Comparison of ENCODE assay signal across 20 mouse cellular contexts in the genomic region with DNA sequence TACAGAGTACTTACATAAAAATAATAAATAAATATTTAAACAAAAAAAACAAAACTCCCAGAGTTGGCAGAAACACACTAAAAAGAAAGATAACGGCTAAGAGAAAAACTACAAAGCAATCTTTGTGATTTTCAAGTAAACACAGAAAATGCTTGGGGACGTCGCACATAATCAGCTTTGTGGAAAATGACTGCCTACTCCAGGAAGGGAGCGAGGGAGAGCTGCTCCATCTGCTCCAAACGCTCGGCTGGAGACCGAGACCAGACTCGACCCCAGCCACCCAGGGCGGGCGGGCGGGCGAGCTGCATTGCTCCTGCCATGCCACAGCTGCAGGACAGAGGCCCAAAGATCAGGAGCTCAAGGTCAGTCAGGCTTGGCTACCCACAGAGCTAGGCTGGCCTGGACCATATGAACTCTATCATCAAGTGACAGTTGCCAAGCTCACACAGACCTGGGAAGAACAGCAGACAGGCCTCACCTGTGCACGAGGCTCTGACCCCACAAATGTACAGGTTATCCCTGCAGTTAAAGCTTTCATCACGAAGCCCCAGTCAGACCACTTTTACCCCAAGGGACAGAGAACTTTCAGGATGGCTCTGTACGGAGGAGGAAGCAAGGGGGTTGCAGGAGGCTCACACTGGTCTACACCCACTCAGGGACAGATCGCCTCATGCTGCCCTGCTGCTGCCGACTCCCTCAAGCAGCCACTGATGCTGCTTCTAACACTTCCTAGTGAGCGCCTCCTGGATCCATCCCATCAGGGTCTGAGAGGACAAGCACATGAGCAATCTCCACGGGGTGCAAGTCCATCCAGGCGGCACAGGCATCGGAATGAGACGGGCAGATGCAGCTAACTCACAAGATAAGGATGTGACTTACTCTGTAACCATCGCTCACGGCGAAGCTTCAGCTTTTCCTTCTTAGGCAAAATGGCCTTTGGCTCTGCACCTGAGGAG. TPM values are rescaled to one million over a fixed set of nuclear protein-coding genes. Genes with fewer than 3 reads are reported as not detected.
A peak's percentile ranks its signal among the peaks of the same experiment; 100 is the strongest.
DNase-seq lines count a peak whose midpoint lies in the region; ATAC-seq and TF ChIP-seq lines count a peak whose summit lies in the region.
"Had no signal": no experiment of that assay in that cellular context is flagged by ENCODE, and none has a peak within 500 bp of the region (broad histone marks: within the 10 kb centered on the region; RNA-seq: fewer than 3 reads in every experiment).

No protein-coding gene starts in this region.

- no peak overlapping the region for H3K4me2 ChIP-seq in kidney, embryonic 15.5 days
- H3K4me2 ChIP-seq in liver, embryonic 11.5 days = no peak overlapping the region
- H3K4me2 ChIP-seq: forebrain, embryonic 12.5 days; heart, embryonic 13.5 days; hindbrain, embryonic 14.5 days; intestine, embryonic 15.5 days; liver, embryonic 13.5 days; midbrain, embryonic 13.5 days; neural tube, embryonic 12.5 days had no signal

- H3K36me3 ChIP-seq in kidney, embryonic 15.5 days = peaks cover 69% of the 10 kb centered on the region
- H3K36me3 ChIP-seq in liver, adult 2 months (ENCODE audit: control insufficient read depth, insufficient read depth, low read length) = peaks cover 3% of the 10 kb centered on the region; the same call in 1 of the 2 replicates
- H3K36me3 ChIP-seq in liver, embryonic 11.5 days (ENCODE audit: control insufficient read depth, insufficient read depth, low read length) = peaks cover 30% of the 10 kb centered on the region

- TF ChIP-seq CTCF in cerebellum, adult 2 months (IDR thresholded peaks at IDR 0.05; ENCODE audit: borderline replicate concordance, insufficient read depth, low read depth, low read length) = no peak
- TF ChIP-seq CTCF in liver, adult 2 months (IDR thresholded peaks at IDR 0.05; ENCODE audit: low read depth, low read length) = no peak

- peak; percentile 65 for ATAC-seq in kidney, embryonic 15.5 days (replicated peaks; ENCODE audit: low FRiP score)
- ATAC-seq in liver, embryonic 11.5 days (replicated peaks; ENCODE audit: low FRiP score) = no peak
- ATAC-seq: activated CD4-positive, CD25-positive, alpha-beta regulatory T cell, adult 4 months; intestine, embryonic 15.5 days; midbrain, embryonic 13.5 days had no signal

- H3K9ac ChIP-seq in kidney, embryonic 15.5 days = no peak overlapping the region
- H3K9ac ChIP-seq in liver, adult 2 months (ENCODE audit: low read depth, low read length) = no peak overlapping the region
- H3K9ac ChIP-seq in liver, embryonic 11.5 days (ENCODE audit: low read depth, low read length) = no peak overlapping the region
- H3K9ac ChIP-seq: forebrain, embryonic 12.5 days; heart, embryonic 13.5 days; hindbrain, embryonic 14.5 days; intestine, embryonic 15.5 days; liver, embryonic 13.5 days; midbrain, embryonic 13.5 days; neural tube, embryonic 12.5 days had no signal

- H3K27ac ChIP-seq in cerebellum, adult 2 months (ENCODE audit: insufficient read depth, low read length) = no peak overlapping the region
- no peak overlapping the region for H3K27ac ChIP-seq in kidney, embryonic 15.5 days
- H3K27ac ChIP-seq in liver, adult 2 months (replicated peaks; ENCODE audit: insufficient read depth, low read depth, low read length) = no peak overlapping the region
- H3K27ac ChIP-seq in liver, embryonic 11.5 days (ENCODE audit: low read depth, low read length) = no peak overlapping the region
- H3K27ac ChIP-seq: forebrain, embryonic 12.5 days; heart, embryonic 13.5 days; hindbrain, embryonic 14.5 days; intestine, embryonic 15.5 days; liver, embryonic 13.5 days; midbrain, embryonic 13.5 days; neural tube, embryonic 12.5 days had no signal

- no peak for TF ChIP-seq POLR2A in cerebellum, adult 2 months (IDR thresholded peaks at IDR 0.05; ENCODE audit: borderline replicate concordance, insufficient read depth, low read length)
- TF ChIP-seq POLR2A in liver, adult 2 months (IDR thresholded peaks at IDR 0.05; ENCODE audit: extremely low read depth, insufficient read depth, low read length) = no peak

- 38% methylated on average over 25 of the region's 25 CpGs for WGBS in cerebellum, adult 2 months
- 60% methylated on average over 25 of the region's 25 CpGs for WGBS in kidney, embryonic 15.5 days
- 55% methylated on average over 25 of the region's 25 CpGs for WGBS in liver, adult 2 months
- WGBS in liver, embryonic 11.5 days = 89% methylated on average over 25 of the region's 25 CpGs

- H3K4me3 ChIP-seq in cerebellum, adult 2 months (replicated peaks; ENCODE audit: insufficient read depth, low read depth, low read length) = no peak overlapping the region
- H3K4me3 ChIP-seq in kidney, embryonic 15.5 days (replicated peaks) = no peak overlapping the region
- no peak overlapping the region for H3K4me3 ChIP-seq in liver, adult 2 months (ENCODE audit: insufficient read depth, low read depth, low read length)
- H3K4me3 ChIP-seq in liver, embryonic 11.5 days (ENCODE audit: low read depth, low read length) = no peak overlapping the region
- H3K4me3 ChIP-seq: forebrain, embryonic 12.5 days; heart, embryonic 13.5 days; intestine, embryonic 15.5 days; liver, embryonic 13.5 days; midbrain, embryonic 13.5 days; neural tube, embryonic 12.5 days had no signal

- H3K27me3 ChIP-seq in cerebellum, adult 2 months (ENCODE audit: control insufficient read depth, insufficient read depth, low read length) = no peaks in the 10 kb centered on the region
- no peaks in the 10 kb centered on the region for H3K27me3 ChIP-seq in kidney, embryonic 15.5 days
- no peaks in the 10 kb centered on the region for H3K27me3 ChIP-seq in liver, adult 2 months (ENCODE audit: control insufficient read depth, insufficient read depth, low read length)
- no peaks in the 10 kb centered on the region for H3K27me3 ChIP-seq in liver, embryonic 11.5 days (replicated peaks; ENCODE audit: control insufficient read depth, insufficient read depth, low read length)
- H3K27me3 ChIP-seq: forebrain, embryonic 12.5 days; heart, embryonic 13.5 days; intestine, embryonic 15.5 days; liver, embryonic 13.5 days; midbrain, embryonic 13.5 days; neural tube, embryonic 12.5 days had no signal

- no peaks in the 10 kb centered on the region for H3K9me3 ChIP-seq in kidney, embryonic 15.5 days (replicated peaks)
- no peaks in the 10 kb centered on the region for H3K9me3 ChIP-seq in liver, embryonic 11.5 days (ENCODE audit: control insufficient read depth, low read length)
- H3K9me3 ChIP-seq: forebrain, embryonic 12.5 days; G1E; heart, embryonic 13.5 days; intestine, embryonic 15.5 days; liver, embryonic 13.5 days; midbrain, embryonic 13.5 days; neural tube, embryonic 12.5 days had no signal

- peak; percentile 60 to 63 for DNase-seq in cerebellum, adult 2 months
- no peak for DNase-seq in cerebellum, adult 11-12 months
- DNase-seq in kidney, postnatal 10 days = no peak
- DNase-seq in liver, adult 2 months (ENCODE audit: extremely low read depth, low read depth, low spot score) = peak; percentile 90
- DNase-seq in liver, embryonic 11.5 days (ENCODE audit: low spot score) = no peak
- peak; percentile 61 to 66 for DNase-seq in cerebellum, postnatal 25 days
- DNase-seq in adrenal gland, adult (ENCODE audit: inconsistent age in 2 of 2, low spot score in 1 of 2) = no peak
- DNase-seq: adrenal gland, postnatal 25 days; gastrocnemius, postnatal 14 days; heart, adult 18-20 months; liver, embryonic 13.5 days had no signal

- peaks cover 55% of the 10 kb centered on the region for H3K4me1 ChIP-seq in cerebellum, adult 2 months (ENCODE audit: control insufficient read depth, insufficient read depth, low read length)
- H3K4me1 ChIP-seq in kidney, embryonic 15.5 days = peaks cover 43% of the 10 kb centered on the region
- peaks cover 17% of the 10 kb centered on the region for H3K4me1 ChIP-seq in liver, adult 2 months (ENCODE audit: control insufficient read depth, insufficient read depth, low read length)
- H3K4me1 ChIP-seq in liver, embryonic 11.5 days (replicated peaks; ENCODE audit: control insufficient read depth, insufficient read depth, low read length) = peaks cover 10% of the 10 kb centered on the region
- H3K4me1 ChIP-seq: forebrain, embryonic 12.5 days; midbrain, embryonic 13.5 days; neural tube, embryonic 12.5 days had no signal

- peaks cover 10% of the 10 kb centered on the region for H3K79me2 ChIP-seq in liver, adult 2 months (ENCODE audit: control insufficient read depth, insufficient read depth, low read length)

RNA-seq across cellular contexts. Expression of a gene that starts 12.3 kb away (rescaled TPM):
- 36.5 and 39.0 TPM in 2 replicates for polyA plus RNA-seq in cerebellum, adult 2 months (2012; rRNA removed)
- polyA plus RNA-seq in kidney, embryonic 15.5 days (2015; fragmentation: Nextera tagmentation; extraction: Ambion mirVana) = 34.3 and 37.2 TPM in 2 replicates
- 12.7 and 15.5 TPM in 2 replicates for total RNA-seq in liver, adult 2 months (2014; rRNA removed)
- 24.3 and 27.3 TPM in 2 replicates for polyA plus RNA-seq in liver, adult 2 months (2012; rRNA removed)
- polyA plus RNA-seq in liver, embryonic 11.5 days (2014; fragmentation: Nextera tagmentation; extraction: Ambion mirVana) = 42.6 and 47.4 TPM in 2 replicates

RNA-seq across cellular contexts. Expression of a gene that starts 26.8 kb away (rescaled TPM):
- polyA plus RNA-seq in cerebellum, adult 2 months (2012; rRNA removed) = 2.3 and 2.4 TPM in 2 replicates
- 2.1 and 2.3 TPM in 2 replicates for polyA plus RNA-seq in kidney, embryonic 15.5 days (2015; fragmentation: Nextera tagmentation; extraction: Ambion mirVana)
- 4.8 and 5.6 TPM in 2 replicates for total RNA-seq in liver, adult 2 months (2014; rRNA removed)
- 4.2 and 5.6 TPM in 2 replicates for polyA plus RNA-seq in liver, adult 2 months (2012; rRNA removed)
- 18.6 and 19.1 TPM in 2 replicates for polyA plus RNA-seq in liver, embryonic 11.5 days (2014; fragmentation: Nextera tagmentation; extraction: Ambion mirVana)

Comparison
In these comparisons a context has a peak if more than half of its experiments do, and no peak if none do; other contexts are left out.
1. DNase-seq: peak in cerebellum, adult 2 months (2 of 2), liver, adult 2 months (single experiment) and cerebellum, postnatal 25 days (2 of 2); none in cerebellum, adult 11-12 months (single experiment), kidney, postnatal 10 days (single experiment), liver, embryonic 11.5 days (single experiment) and adrenal gland, adult (0 of 2).